Mouse (Mus musculus): ENCODE data around the gene Slc6a17.

DNA sequence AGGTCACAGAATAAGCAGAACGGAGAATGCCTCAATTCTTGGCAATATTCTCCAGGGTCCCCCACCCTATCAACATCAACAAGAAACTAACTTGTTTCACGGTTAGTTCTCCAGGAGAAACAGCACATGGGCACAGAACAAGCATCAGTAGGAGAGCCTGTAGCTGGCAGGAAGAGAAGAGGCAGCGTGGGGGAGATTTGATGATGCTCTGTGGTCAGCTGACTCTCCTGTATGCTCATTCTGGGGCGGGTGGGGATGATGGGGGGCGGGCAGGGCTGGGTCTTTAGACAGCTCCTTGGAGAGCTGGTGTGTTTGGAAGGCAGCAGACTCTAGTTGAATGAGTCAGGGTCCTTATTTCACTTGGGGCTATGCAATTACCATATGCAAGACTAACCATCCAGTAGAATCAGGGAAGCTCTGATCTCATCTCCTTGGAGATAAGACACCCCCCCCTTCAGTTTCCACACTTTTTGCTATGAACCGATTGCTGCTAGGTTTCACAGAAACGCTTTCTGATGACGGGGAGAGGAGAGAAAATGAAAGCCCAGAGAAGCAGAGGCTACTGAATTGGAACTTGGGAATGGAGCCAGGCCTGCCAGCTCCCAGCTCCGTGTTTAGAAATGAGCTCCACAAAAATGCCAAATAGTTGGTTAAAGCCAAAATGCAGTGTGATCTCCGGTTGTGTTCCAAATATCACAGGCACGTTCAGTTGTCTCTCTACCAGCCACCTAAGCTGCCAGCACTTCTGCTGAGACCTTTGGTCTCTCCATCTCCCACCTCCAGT, 93.4 kb downstream of the Slc6a17 start:
- TF ChIP-seq POLR2A (IDR thresholded peaks at IDR 0.05; ENCODE audit: borderline replicate concordance, extremely low read depth, insufficient read depth, insufficient read length, poor library complexity, severe bottlenecking) (no peak), CTCF (IDR thresholded peaks at IDR 0.05; ENCODE audit: borderline replicate concordance, extremely low read depth, insufficient read depth, insufficient read length) (no peak)

Measured in brain, embryonic 14.5 days (tissue).